Mouse (Mus musculus) MEL (cell line): ENCODE results near the gene Fbxo41. TPM values are rescaled to one million over a fixed set of nuclear protein-coding genes. Genes with fewer than 3 reads are reported as not detected.

ENCODE experiments used
- DNase-seq: peaks from one replicate; pipeline ENCODE4 v3.0.0; 2011; ENCODE audit warnings: low read depth, low spot score
- H3K27ac ChIP-seq: 2 replicates; pipeline ENCODE4 v1.5.1; 2012; ENCODE audit warnings: low read depth, mild to moderate bottlenecking, control low read depth, low read length, moderate library complexity; ENCODE audit not compliant: control insufficient read depth
- H3K27me3 ChIP-seq, 2 experiments: fragments of 150-350 bp in 1 of 2; sonication (generic) in 1 of 2; 2 replicates each; pipeline ENCODE4 v1.6.1; 2012; ENCODE audit warnings: low read length in 2 of 2, mild to moderate bottlenecking in 2 of 2, improper control_type of control experiment in 1 of 2, moderate library complexity in 1 of 2; ENCODE audit not compliant: insufficient read depth in 2 of 2, control insufficient read depth in 1 of 2
- H3K36me3 ChIP-seq, 2 experiments: 2 replicates each; pipeline ENCODE4 v1.6.1; 2012 to 2014; ENCODE audit warnings: low read length in 2 of 2, improper control_type of control experiment in 1 of 2, inconsistent platforms in 1 of 2, mild to moderate bottlenecking in 1 of 2; ENCODE audit not compliant: insufficient read depth in 2 of 2, control insufficient read depth in 1 of 2
- H3K4me1 ChIP-seq, 2 experiments: fragments of 150-350 bp in 1 of 2; sonication (generic) in 1 of 2; 2 replicates each; pipeline ENCODE4 v1.6.1; 2012; ENCODE audit warnings: low read length in 2 of 2, improper control_type of control experiment in 1 of 2, mild to moderate bottlenecking in 1 of 2; ENCODE audit not compliant: insufficient read depth in 2 of 2, control insufficient read depth in 1 of 2
- H3K4me3 ChIP-seq, 2 experiments: fragments of 150-350 bp in 1 of 2; sonication (generic) in 1 of 2; 2 replicates each; pipeline ENCODE4 v1.5.1; 2012; ENCODE audit warnings: low read depth in 2 of 2, low read length in 2 of 2, mild to moderate bottlenecking in 2 of 2, moderate library complexity in 2 of 2, control low read depth in 1 of 2, improper control_type of control experiment in 1 of 2; ENCODE audit not compliant: control insufficient read depth in 1 of 2, insufficient read depth in 1 of 2
- H3K79me2 ChIP-seq: 2 replicates; pipeline ENCODE4 v1.6.1; 2012; ENCODE audit warnings: mild to moderate bottlenecking, low read length, moderate library complexity; ENCODE audit not compliant: control insufficient read depth, poor library complexity, insufficient read depth
- H3K9ac ChIP-seq: 2 replicates; pipeline ENCODE4 v1.6.1; 2012; ENCODE audit warnings: low read depth, mild to moderate bottlenecking, control low read depth, low read length, moderate library complexity; ENCODE audit not compliant: control insufficient read depth, poor library complexity, severe bottlenecking
- H3K9me3 ChIP-seq: fragments of 150-350 bp; sonication (generic); replicated peaks from 2 replicates; pipeline ENCODE4 v1.6.1; 2012; ENCODE audit warnings: mild to moderate bottlenecking, low read length, improper control_type of control experiment, moderate library complexity; ENCODE audit not compliant: insufficient read depth
- CHD1 ChIP-seq: IDR thresholded peaks from 2 replicates; pipeline ENCODE4 v1.6.1; 2012; ENCODE audit warnings: low read depth, mild to moderate bottlenecking, inconsistent platforms, low read length, improper control_type of control experiment
- CHD2 ChIP-seq: IDR thresholded peaks from 2 replicates; pipeline ENCODE4 v1.6.1; 2011; ENCODE audit warnings: low read length, improper control_type of control experiment
- CTCF ChIP-seq, 3 experiments: IDR thresholded peaks in 2 of 3; conservative IDR thresholded peaks in 1 of 3; 2 replicates each; pipeline ENCODE4 v1.5.1; 2011 to 2012; ENCODE audit warnings: low read length in 3 of 3, low read depth in 2 of 3, mild to moderate bottlenecking in 2 of 3, improper control_type of control experiment in 1 of 3, inconsistent platforms in 1 of 3, mixed read lengths in 1 of 3, moderate library complexity in 1 of 3; ENCODE audit not compliant: control insufficient read depth in 1 of 3, insufficient read depth in 1 of 3, poor library complexity in 1 of 3, severe bottlenecking in 1 of 3
- ETS1 ChIP-seq: IDR thresholded peaks from 2 replicates; pipeline ENCODE4 v1.6.1; 2012; ENCODE audit warnings: low read depth, mild to moderate bottlenecking, inconsistent platforms, low read length, improper control_type of control experiment, moderate library complexity
- GATA1 ChIP-seq: IDR thresholded peaks from 2 replicates; pipeline ENCODE4 v1.6.1; 2011; ENCODE audit warnings: low read depth, low read length, improper control_type of control experiment
- JUND ChIP-seq: IDR thresholded peaks from 2 replicates; pipeline ENCODE4 v1.6.1; 2011; ENCODE audit warnings: low read depth, mild to moderate bottlenecking, improper control_type of control experiment, low read length
- MAX ChIP-seq: IDR thresholded peaks from 2 replicates; pipeline ENCODE4 v1.6.1; 2011; ENCODE audit warnings: low read length, improper control_type of control experiment
- MEF2A ChIP-seq: IDR thresholded peaks from 2 replicates; pipeline ENCODE4 v1.6.1; 2014; ENCODE audit warnings: low read depth, mild to moderate bottlenecking, inconsistent platforms, low read length, improper control_type of control experiment; ENCODE audit not compliant: poor library complexity, insufficient replicate concordance, severe bottlenecking; ENCODE audit errors: extremely low read depth
- MXI1 ChIP-seq: IDR thresholded peaks from 2 replicates; pipeline ENCODE4 v1.6.1; 2011; ENCODE audit warnings: mild to moderate bottlenecking, low read depth, low read length, improper control_type of control experiment
- MYC ChIP-seq: IDR thresholded peaks from 2 replicates; pipeline ENCODE4 v1.6.1; 2011; ENCODE audit warnings: low read depth, mild to moderate bottlenecking, low read length, improper control_type of control experiment, moderate library complexity
- POLR2A ChIP-seq, 2 experiments: IDR thresholded peaks; 2 replicates each; pipeline ENCODE4 v1.6.1; 2011 to 2012; ENCODE audit warnings: low read length in 2 of 2, mild to moderate bottlenecking in 2 of 2, control low read depth in 1 of 2, improper control_type of control experiment in 1 of 2, low read depth in 1 of 2, moderate library complexity in 1 of 2; ENCODE audit not compliant: control insufficient read depth in 1 of 2, insufficient read depth in 1 of 2, poor library complexity in 1 of 2
- POLR2AphosphoS2 ChIP-seq: IDR thresholded peaks from 2 replicates; pipeline ENCODE4 v1.6.1; 2011; ENCODE audit warnings: low read length, improper control_type of control experiment
- POLR2AphosphoS5 ChIP-seq: IDR thresholded peaks from 2 replicates; pipeline ENCODE4 v1.6.1; 2012; ENCODE audit warnings: low read depth, borderline replicate concordance, mild to moderate bottlenecking, inconsistent platforms, low read length, moderate library complexity, mixed read lengths
- SIN3A ChIP-seq: IDR thresholded peaks from 2 replicates; pipeline ENCODE4 v1.6.1; 2012; ENCODE audit warnings: low read length, improper control_type of control experiment, inconsistent platforms
- TAL1 ChIP-seq: IDR thresholded peaks from 2 replicates; pipeline ENCODE4 v1.6.1; 2012; ENCODE audit warnings: mild to moderate bottlenecking, inconsistent platforms, low read length, moderate library complexity, mixed read lengths
- TCF12 ChIP-seq: IDR thresholded peaks from 2 replicates; pipeline ENCODE4 v1.6.1; 2014; ENCODE audit warnings: low read depth, mild to moderate bottlenecking, inconsistent platforms, low read length, improper control_type of control experiment, moderate library complexity
- USF1 ChIP-seq: IDR thresholded peaks from 2 replicates; pipeline ENCODE4 v1.6.1; 2014; ENCODE audit warnings: low read depth, mild to moderate bottlenecking, inconsistent platforms, low read length, improper control_type of control experiment, moderate library complexity
- ZMIZ1 ChIP-seq: IDR thresholded peaks from 2 replicates; pipeline ENCODE4 v1.6.1; 2012; ENCODE audit warnings: low read depth, mild to moderate bottlenecking, inconsistent platforms, low read length, improper control_type of control experiment, moderate library complexity
- polyA plus RNA-seq, 2 experiments: library from polyadenylated mRNA; stranded (reverse) in 1 of 2; unstranded in 1 of 2; fragments of >175 nt in 1 of 2; fragments of >200 nt in 1 of 2; gene quantifications; 2 replicates each; pipeline versions ENCODE4 v1.2.1 to v1.2.4; 2012; ENCODE audit warnings: low replicate concordance in 2 of 2, low read depth in 1 of 2; ENCODE audit not compliant: insufficient read length in 2 of 2, insufficient read depth in 1 of 2, missing spikeins in 1 of 2
- total RNA-seq: library from RNA; depleted of rRNA; stranded (reverse); fragments of 300-350 nt; gene quantifications from 2 replicates; pipeline ENCODE4 v1.2.3, GENCODE M21; 2012

Fbxo41 gene
- total and polyA plus RNA-seq, 3 experiments, result 0.01 to 0.04 TPM; not detected in 1

- Histone ChIP-seq H3K79me2 (peaks cover 43% of the 10 kb centered on the region), H3K36me3 (peaks cover 28 to 33% of the 10 kb centered on the region in 2 experiments), H3K9ac (no peak overlapping the region), H3K9me3 (no peaks in the 10 kb centered on the region), H3K4me1 (peaks cover 5 to 12% of the 10 kb centered on the region in 2 experiments; a peak in 2 of 4 replicates), H3K27ac (no peak overlapping the region), H3K27me3 (no peaks in the 10 kb centered on the region), H3K4me3 (no peak overlapping the region)
- no peak for DNase-seq
- TF ChIP-seq CTCF (IDR thresholded peaks at IDR 0.05 in 2 of 3, conservative IDR thresholded peaks at IDR 0.05 in 1 of 3; ENCODE audit: control insufficient read depth in 1 of 3, insufficient read depth in 1 of 3, low read depth in 2 of 3, low read length in 3 of 3, poor library complexity in 1 of 3, severe bottlenecking in 1 of 3) (peak in 1 of 3 experiments; percentile 4; a peak in 1 of 6 replicates), MXI1 (no peak)
Observed at GRCm38 (mm10) chr6:85459621-85460020, 43.2 kb downstream of the Fbxo41 start.

GRCm38 (mm10) chr6:85452816-85453215, 50.0 kb downstream of the Fbxo41 start:
- no peaks in the 10 kb centered on the region for H3K9me3 ChIP-seq
- peaks cover 5 to 44% of the 10 kb centered on the region in 2 experiments for H3K36me3 ChIP-seq
- peaks cover 64% of the 10 kb centered on the region for H3K79me2 ChIP-seq
- no peaks in the 10 kb centered on the region for H3K27me3 ChIP-seq
- TF ChIP-seq POLR2AphosphoS2 (no peak), ETS1 (no peak), MYC (no peak)
- peaks cover 8 to 24% of the 10 kb centered on the region in 2 experiments; a peak in 2 of 4 replicates for H3K4me1 ChIP-seq
- peak overlapping the region; percentile 70 for H3K27ac ChIP-seq
- H3K9ac ChIP-seq, result peak overlapping the region; percentile 81
- H3K4me3 ChIP-seq, result peak overlapping the region; percentile 74 to 92
- DNase-seq, result peak; percentile 51

GRCm38 (mm10) chr6:85452411-85452665, 50.5 kb downstream of the Fbxo41 start:
- no peaks in the 10 kb centered on the region for H3K9me3 ChIP-seq
- H3K4me1 ChIP-seq, result peaks cover 8 to 24% of the 10 kb centered on the region in 2 experiments; a peak in 2 of 4 replicates
- H3K4me3 ChIP-seq, result peak overlapping the region; percentile 74 to 92
- no peak for DNase-seq
- H3K27me3 ChIP-seq, result no peaks in the 10 kb centered on the region
- no peak for TF ChIP-seq MEF2A
- TF ChIP-seq CHD1, result 0 out of 2 replicates have a peak, but pooled peaks have one; percentile 81
- H3K36me3 ChIP-seq, result peaks cover 3 to 44% of the 10 kb centered on the region in 2 experiments
- H3K79me2 ChIP-seq, result peaks cover 60% of the 10 kb centered on the region
- H3K27ac ChIP-seq, result peak overlapping the region; percentile 70
- peak overlapping the region; percentile 81 for H3K9ac ChIP-seq

- DNase-seq, result peak; percentile 99
- H3K36me3 ChIP-seq, result peaks cover 2 to 40% of the 10 kb centered on the region in 2 experiments
- peak within 1 kb of the TSS; percentile 88 for H3K27ac ChIP-seq
- peak within 1 kb of the TSS; percentile 82 for H3K9ac ChIP-seq
- no peaks in the 10 kb centered on the region for H3K27me3 ChIP-seq
- H3K4me1 ChIP-seq, result peaks cover 8 to 24% of the 10 kb centered on the region in 2 experiments; a peak in 2 of 4 replicates
- peaks cover 55% of the 10 kb centered on the region for H3K79me2 ChIP-seq
- H3K4me3 ChIP-seq, result peak within 1 kb of the TSS; percentile 74 to 92
- H3K9me3 ChIP-seq, result no peaks in the 10 kb centered on the region
- peak; percentile 97 for TF ChIP-seq SIN3A
- peak; percentile 94 for TF ChIP-seq ZMIZ1
- TF ChIP-seq USF1, result peak; percentile 25; the same call in 1 of the 2 replicates
- TF ChIP-seq POLR2AphosphoS5, result no peak; the same call in 1 of the 2 replicates
- peak; percentile 91 for TF ChIP-seq MAX
- TF ChIP-seq MXI1, result peak; percentile 78; the same call in 1 of the 2 replicates
- TF ChIP-seq POLR2AphosphoS2, result peak; percentile 95
- peak; percentile 87 for TF ChIP-seq TCF12
- TF ChIP-seq TAL1, result no peak
- TF ChIP-seq CTCF (IDR thresholded peaks at IDR 0.05 in 2 of 3, conservative IDR thresholded peaks at IDR 0.05 in 1 of 3; ENCODE audit: control insufficient read depth in 1 of 3, insufficient read depth in 1 of 3, low read depth in 2 of 3, low read length in 3 of 3, poor library complexity in 1 of 3, severe bottlenecking in 1 of 3), result 0 out of 6 replicates have a peak, but pooled peaks of 1 of the 3 experiments have one; percentile 4
- TF ChIP-seq GATA1, result no peak
- no peak for TF ChIP-seq JUND
- TF ChIP-seq ETS1, result no peak
- peak; percentile 80 to 95 for TF ChIP-seq POLR2A (IDR thresholded peaks at IDR 0.05; ENCODE audit: control insufficient read depth in 1 of 2, insufficient read depth in 1 of 2, low read depth in 1 of 2, low read length in 2 of 2, poor library complexity in 1 of 2)
- no peak for TF ChIP-seq CHD2
Observed at GRCm38 (mm10) chr6:85451664-85452410, 51.0 kb downstream of the Fbxo41 start, which contains the start of gene Pradc1. TSS of gene Pradc1 (minus strand) at chr6:85451970.
